Mouse (Mus musculus) adrenal gland, adult 18-20 months (tissue): Measurements from ENCODE around the gene Eps15l1. TPM values are rescaled to one million over a fixed set of nuclear protein-coding genes. Genes with fewer than 3 reads are reported as not detected.

ENCODE experiments used
- DNase-seq, 2 experiments: peaks; one replicate each; pipeline ENCODE4 v3.0.0; 2021 to 2022; ENCODE audit warnings: low spot score in 2 of 2
- total RNA-seq, 2 experiments: library from RNA; stranded (reverse); gene quantifications; 1 replicate in 1 of 2; 2 replicates in 1 of 2; pipeline ENCODE4 v1.2.3; 2021

Eps15l1 gene
- total RNA-seq, 2 experiments from 2014 or later, result 48.5 to 54.1 TPM

- DNase-seq, result no peak
Observed at GRCm38 (mm10) chr8:72352951-72353699, 68.1 kb downstream of the Eps15l1 start.

DNA sequence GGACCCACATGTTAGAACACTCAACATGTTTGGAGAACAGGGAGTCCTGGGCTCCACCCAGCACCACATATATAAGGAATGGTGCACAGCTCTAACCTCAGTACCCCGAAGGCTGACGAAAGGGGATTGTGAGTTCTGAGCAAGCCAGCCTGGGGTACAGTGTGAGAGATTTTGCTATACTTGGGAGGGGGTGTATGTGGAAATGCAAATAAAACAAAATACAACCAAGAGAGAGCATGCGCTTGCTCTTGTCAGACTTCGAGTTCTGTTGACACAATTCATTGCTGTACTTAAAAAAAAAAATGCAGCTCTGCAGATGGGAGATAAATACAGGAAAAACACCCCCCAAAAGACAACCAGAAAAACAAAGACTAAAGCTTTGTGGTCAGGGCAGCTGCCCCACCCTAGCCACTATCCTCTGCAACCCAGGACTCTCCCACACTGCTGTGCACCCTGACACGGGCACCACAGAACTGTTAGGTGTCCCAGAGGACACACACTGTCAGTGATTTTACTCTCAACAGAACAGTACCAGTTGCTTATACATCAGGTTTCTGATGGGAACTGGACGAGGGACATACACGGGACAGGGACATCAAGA lies 69.8 kb downstream of the Eps15l1 start:
- DNase-seq, result no peak

DNA sequence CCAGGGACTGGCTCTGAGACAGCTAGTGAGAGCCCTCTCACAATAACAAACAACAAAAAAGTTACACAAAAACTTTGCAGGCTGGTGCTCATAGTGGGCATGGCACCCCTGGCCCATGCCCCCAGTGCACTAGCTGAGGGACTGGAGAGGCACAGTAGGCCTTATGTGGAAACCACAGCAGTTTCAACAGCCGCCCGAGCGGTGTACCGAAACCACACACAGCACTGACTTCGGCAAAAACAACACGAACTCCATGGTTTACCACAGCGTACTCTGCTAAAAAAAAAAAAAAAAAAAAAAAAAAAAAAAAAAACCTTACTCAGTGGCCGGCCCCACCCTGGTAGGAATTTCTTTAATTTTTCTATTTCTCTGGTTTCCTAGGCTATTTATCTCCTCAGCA lies 70.5 kb downstream of the Eps15l1 start:
- no peak for DNase-seq

DNA sequence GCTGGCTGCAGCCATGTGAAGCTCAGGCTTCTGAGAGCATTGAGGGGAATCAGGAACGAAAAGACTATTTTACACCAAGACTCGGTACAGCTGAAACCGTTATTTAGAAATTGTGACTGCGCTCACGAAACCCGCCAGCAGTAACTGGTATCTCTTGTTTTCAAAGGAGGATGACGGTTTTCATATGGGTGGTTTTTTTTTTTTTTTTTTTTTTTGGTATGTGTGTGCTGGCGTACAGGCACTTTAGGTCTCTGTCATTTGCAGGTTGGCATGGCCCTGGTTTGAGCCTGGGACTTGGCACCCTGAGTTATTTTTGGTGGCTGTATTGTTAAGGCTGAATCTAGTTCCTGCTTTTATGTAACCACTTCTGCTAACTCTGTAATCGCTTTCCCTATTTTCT lies 71.4 kb downstream of the Eps15l1 start:
- no peak for DNase-seq

GRCm38 (mm10) chr8:72348956-72349355 lies 72.3 kb downstream of the Eps15l1 start:
- DNase-seq, result no peak

GRCm38 (mm10) chr8:72348114-72348513 lies 73.1 kb downstream of the Eps15l1 start:
- DNase-seq, result no peak

DNA sequence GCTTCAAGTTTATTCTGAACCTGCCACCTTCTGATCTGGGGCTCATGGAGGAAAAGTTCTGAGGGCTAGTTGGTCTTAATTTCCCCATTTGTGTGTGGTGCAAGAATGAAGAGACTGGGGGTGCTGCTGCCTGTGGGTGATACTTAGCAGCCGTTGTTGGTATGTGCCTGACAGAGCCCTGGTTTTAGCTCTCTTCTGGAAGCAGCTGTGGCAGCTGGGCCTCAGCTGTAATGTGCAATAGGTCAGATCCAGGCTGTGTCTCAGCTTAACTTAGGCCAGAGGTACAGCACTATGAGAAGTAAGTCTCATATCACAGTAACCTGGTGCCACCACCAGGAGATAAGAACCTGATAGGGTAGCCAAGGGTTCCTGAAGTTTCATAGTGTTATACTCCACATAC lies 73.7 kb downstream of the Eps15l1 start:
- no peak for DNase-seq

- DNase-seq, result no peak
Observed at GRCm38 (mm10) chr8:72343725-72344124, 77.5 kb downstream of the Eps15l1 start.

GRCm38 (mm10) chr8:72342556-72343300 lies 78.5 kb downstream of the Eps15l1 start:
- no peak for DNase-seq

- no peak for DNase-seq
Observed at GRCm38 (mm10) chr8:72337034-72337433, 84.2 kb downstream of the Eps15l1 start.

- DNase-seq, result no peak
Observed at GRCm38 (mm10) chr8:72336273-72336672, 85.0 kb downstream of the Eps15l1 start.

- no peak for DNase-seq
Observed at GRCm38 (mm10) chr8:72334144-72334641, 87.1 kb downstream of the Eps15l1 start.

GRCm38 (mm10) chr8:72333429-72334143 lies 87.7 kb downstream of the Eps15l1 start:
- DNase-seq, result no peak

- DNase-seq, result peak in 1 of 2 experiments; percentile 35
Observed at GRCm38 (mm10) chr8:72331631-72332030, 89.6 kb downstream of the Eps15l1 start.

DNA sequence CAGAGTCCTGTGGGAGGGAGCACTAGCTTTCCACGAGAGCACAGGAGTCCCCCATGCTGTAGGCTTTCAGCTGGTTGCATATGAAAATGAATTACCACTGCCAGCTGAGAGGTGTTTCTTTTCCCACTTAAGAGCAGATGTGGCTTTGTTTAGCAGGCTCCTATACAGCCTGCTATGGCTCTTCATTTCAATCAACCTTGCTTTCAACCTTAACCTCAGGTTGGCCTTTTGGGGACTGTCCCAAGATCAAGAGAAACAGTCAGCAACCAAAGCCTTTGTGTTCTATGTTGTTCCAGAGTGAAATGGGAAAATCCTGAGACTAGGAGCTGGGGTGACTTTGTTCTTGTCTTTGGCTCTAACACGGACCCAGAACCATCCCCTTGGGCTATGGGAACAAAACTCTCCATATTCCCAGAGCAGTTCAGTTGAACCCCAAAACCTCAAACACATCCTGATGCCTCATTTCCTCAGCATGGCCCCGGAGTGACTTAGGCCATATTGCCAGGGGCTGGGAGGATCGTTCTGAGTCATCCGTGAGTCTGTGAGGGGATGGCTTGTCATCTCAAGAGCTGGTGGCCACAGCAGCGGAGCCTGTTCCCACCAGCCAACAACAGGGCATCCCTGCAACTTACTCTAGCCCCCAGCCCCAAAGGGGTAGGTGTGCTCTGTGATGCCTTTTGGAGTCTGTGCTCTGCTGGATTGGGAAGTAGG lies 90.3 kb downstream of the Eps15l1 start:
- no peak for DNase-seq

DNA sequence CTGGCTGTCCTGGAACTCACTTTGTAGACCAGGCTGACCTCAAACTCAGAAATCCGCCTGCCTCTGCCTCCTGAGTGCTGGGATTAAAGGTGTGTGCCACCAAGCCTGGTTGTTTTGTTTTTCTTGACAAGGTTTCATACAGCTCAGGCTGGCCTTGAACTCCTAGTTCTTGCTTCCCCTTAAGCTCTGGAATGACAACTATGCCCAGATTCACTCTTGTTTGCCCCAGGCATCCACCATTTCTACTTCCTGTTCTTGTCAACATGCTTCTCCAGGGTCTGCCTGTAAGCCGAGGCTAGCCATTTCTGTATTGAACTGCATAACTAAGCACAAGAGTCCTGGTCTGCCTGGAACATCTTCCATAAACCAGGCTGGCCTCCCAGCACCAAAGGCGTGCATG lies 92.1 kb downstream of the Eps15l1 start:
- no peak for DNase-seq

DNA sequence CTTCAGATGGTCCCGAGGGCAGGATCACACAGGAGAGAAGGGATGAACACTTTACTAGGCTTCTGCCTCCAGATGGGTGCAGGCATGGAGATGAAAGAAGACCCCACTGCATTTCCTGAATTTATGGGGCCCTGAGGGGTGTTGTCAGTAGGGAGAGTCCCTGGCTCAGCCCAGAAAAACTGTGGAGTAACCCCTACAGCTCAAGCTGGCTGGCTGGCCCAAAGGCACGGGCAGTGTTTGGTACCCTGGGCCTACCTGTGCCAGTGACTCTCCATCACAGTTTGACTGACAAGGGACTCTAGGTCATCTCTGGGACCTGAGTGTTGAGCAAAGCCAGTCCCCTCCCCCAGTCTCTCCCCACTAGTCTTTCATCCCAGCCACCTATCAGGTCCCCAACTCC lies 96.6 kb downstream of the Eps15l1 start:
- DNase-seq, result no peak

GRCm38 (mm10) chr8:72324036-72324706 lies 97.1 kb downstream of the Eps15l1 start:
- no peak for DNase-seq

DNA sequence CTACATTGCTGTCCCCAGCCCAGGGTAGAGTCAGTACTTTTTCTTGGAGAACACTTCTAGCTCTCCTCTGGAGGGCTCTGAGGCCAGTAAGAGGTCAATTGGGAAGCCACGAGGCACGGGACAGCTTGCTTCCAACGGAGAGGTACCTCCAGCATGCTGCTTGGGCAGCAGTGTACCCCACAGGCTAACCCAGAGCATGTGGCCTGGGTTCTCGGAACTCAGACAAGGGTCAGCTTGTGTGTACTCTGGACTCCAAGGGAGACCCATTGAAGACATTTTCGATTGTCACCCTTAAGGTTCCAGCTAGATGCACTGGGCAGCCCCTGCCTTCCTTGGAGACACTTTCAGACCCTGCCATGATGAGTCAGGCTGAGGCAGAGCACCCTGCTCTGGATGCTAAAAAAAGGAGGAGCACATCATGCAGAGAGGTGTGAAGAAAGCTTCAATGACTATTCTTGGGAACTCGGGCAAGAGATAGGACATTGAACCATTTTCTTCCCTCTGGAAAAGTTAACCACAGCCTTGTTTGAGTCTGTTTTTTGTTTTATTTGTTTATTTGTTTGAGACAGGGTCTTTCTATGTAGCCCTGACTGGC lies 98.0 kb downstream of the Eps15l1 start:
- DNase-seq, result no peak

GRCm38 (mm10) chr8:72322471-72322889 lies 98.8 kb downstream of the Eps15l1 start:
- peak; percentile 50 to 70 for DNase-seq
